ENCODE assay signal across 28 mouse cellular contexts in genomic region chr11:111326915-111327314, GRCm38 (mm10).
"Had no signal": no experiment of that assay in that cellular context is flagged by ENCODE, and none has a peak within 500 bp of the region (broad histone marks: within the 10 kb centered on the region; RNA-seq: fewer than 3 reads in every experiment).

No protein-coding gene starts in this region.

- H3K4me2 ChIP-seq: heart, embryonic 11.5 days; heart, embryonic 13.5 days; heart, embryonic 15.5 days; hindbrain, embryonic 13.5 days; hindbrain, embryonic 15.5 days; kidney, embryonic 15.5 days; limb, embryonic 13.5 days; limb, embryonic 15.5 days; liver, embryonic 12.5 days had no signal

- H3K4me3 ChIP-seq: gastrocnemius, adult 2 months; heart, adult 2 months; heart, embryonic 13.5 days; heart, embryonic 15.5 days; hindbrain, embryonic 13.5 days; hindbrain, embryonic 15.5 days; kidney, embryonic 15.5 days; layer of hippocampus, adult 2 months; limb, embryonic 13.5 days; limb, embryonic 15.5 days; liver, embryonic 12.5 days had no signal

- H3K27me3 ChIP-seq: heart, embryonic 13.5 days; heart, embryonic 15.5 days; hindbrain, embryonic 13.5 days; hindbrain, embryonic 15.5 days; kidney, embryonic 15.5 days; limb, embryonic 13.5 days; limb, embryonic 15.5 days; liver, embryonic 12.5 days had no signal

- H3K36me3 ChIP-seq: heart, embryonic 13.5 days; heart, embryonic 15.5 days; hindbrain, embryonic 13.5 days; hindbrain, embryonic 15.5 days; kidney, embryonic 15.5 days; limb, embryonic 13.5 days; limb, embryonic 15.5 days; liver, embryonic 12.5 days had no signal

- H3K27ac ChIP-seq: gastrocnemius, adult 2 months; heart, adult 2 months; heart, embryonic 13.5 days; heart, embryonic 15.5 days; hindbrain, embryonic 13.5 days; hindbrain, embryonic 15.5 days; hindbrain, postnatal 0 days; kidney, embryonic 15.5 days; kidney, postnatal 0 days; layer of hippocampus, adult 2 months; limb, embryonic 13.5 days; limb, embryonic 15.5 days; liver, embryonic 12.5 days; liver, embryonic 14.5 days had no signal

- H3K9me3 ChIP-seq: heart, embryonic 13.5 days; heart, embryonic 15.5 days; hindbrain, embryonic 13.5 days; hindbrain, embryonic 15.5 days; kidney, embryonic 15.5 days; limb, embryonic 13.5 days; limb, embryonic 15.5 days; liver, embryonic 12.5 days had no signal

- DNase-seq: gastrocnemius, adult 2 months; gastrocnemius, postnatal 10 days; gastrocnemius, postnatal 25 days; heart, adult 11 months; heart, adult 2 months; heart, postnatal 14 days; heart, postnatal 36 days; kidney, adult 11 months; kidney, adult 2 months; kidney, adult 9 months; kidney, postnatal 14 days; kidney, postnatal 36 days; layer of hippocampus, postnatal 36 days; left cerebral cortex, postnatal 4 days had no signal

- H3K4me1 ChIP-seq: heart, embryonic 15.5 days; hindbrain, embryonic 13.5 days; hindbrain, embryonic 15.5 days; limb, embryonic 13.5 days; limb, embryonic 15.5 days; liver, embryonic 12.5 days had no signal

- H3K9ac ChIP-seq: heart, embryonic 13.5 days; heart, embryonic 15.5 days; hindbrain, embryonic 13.5 days; hindbrain, embryonic 15.5 days; kidney, embryonic 15.5 days; limb, embryonic 13.5 days; limb, embryonic 15.5 days; liver, embryonic 12.5 days; liver, embryonic 14.5 days had no signal

- ATAC-seq: hindbrain, postnatal 0 days; intestine, embryonic 16.5 days; liver, embryonic 12.5 days had no signal
